Mouse (Mus musculus) erythroblast, embryonic 14.5 days (primary cell): Measurements from ENCODE around the gene Ythdf2. TPM values are rescaled to one million over a fixed set of nuclear protein-coding genes. Genes with fewer than 3 reads are reported as not detected.

Experiments
- H3K27me3 ChIP-seq: 2 replicates; pipeline ENCODE4 v1.6.1; 2012; ENCODE audit warnings: inconsistent platforms; ENCODE audit not compliant: control insufficient read depth
- H3K36me3 ChIP-seq: 2 replicates; pipeline ENCODE4 v1.6.1; 2012; ENCODE audit warnings: mild to moderate bottlenecking, inconsistent platforms; ENCODE audit not compliant: control insufficient read depth
- H3K4me1 ChIP-seq: 2 replicates; pipeline ENCODE4 v1.6.1; 2012; ENCODE audit warnings: inconsistent platforms; ENCODE audit not compliant: control insufficient read depth
- H3K4me3 ChIP-seq: replicated peaks from 2 replicates; pipeline ENCODE3; 2012; ENCODE audit warnings: moderate library complexity, mild to moderate bottlenecking, inconsistent platforms
- H3K9me3 ChIP-seq: 2 replicates; pipeline ENCODE4 v1.6.1; 2012; ENCODE audit warnings: low read length, inconsistent platforms, mixed read lengths; ENCODE audit not compliant: control insufficient read depth
- GATA1 ChIP-seq: IDR thresholded peaks from 2 replicates; pipeline ENCODE4 v1.6.1; 2012; ENCODE audit warnings: low read length, inconsistent platforms, mixed read lengths
- TAL1 ChIP-seq: IDR thresholded peaks from 3 replicates; pipeline ENCODE4 v1.6.1; 2012; ENCODE audit warnings: low read length, inconsistent platforms, mixed read lengths
- polyA plus RNA-seq: library from polyadenylated mRNA; stranded (reverse); fragments of >175 nt; gene quantifications from 2 replicates; pipeline ENCODE4 v1.2.3, GENCODE M21; 2012

Ythdf2 gene
- polyA plus RNA-seq, 1 experiment = 1.2 TPM

GRCm38 (mm10) chr4:132194373-132194772, 17.7 kb downstream of the Ythdf2 start:
- Histone ChIP-seq H3K27me3 (no peaks in the 10 kb centered on the region), H3K36me3 (peaks cover 83% of the 10 kb centered on the region), H3K4me3 (no peak overlapping the region), H3K9me3 (no peaks in the 10 kb centered on the region), H3K4me1 (peaks cover 29% of the 10 kb centered on the region)
- no peak for TF ChIP-seq GATA1
- TF ChIP-seq TAL1 = no peak

DNA sequence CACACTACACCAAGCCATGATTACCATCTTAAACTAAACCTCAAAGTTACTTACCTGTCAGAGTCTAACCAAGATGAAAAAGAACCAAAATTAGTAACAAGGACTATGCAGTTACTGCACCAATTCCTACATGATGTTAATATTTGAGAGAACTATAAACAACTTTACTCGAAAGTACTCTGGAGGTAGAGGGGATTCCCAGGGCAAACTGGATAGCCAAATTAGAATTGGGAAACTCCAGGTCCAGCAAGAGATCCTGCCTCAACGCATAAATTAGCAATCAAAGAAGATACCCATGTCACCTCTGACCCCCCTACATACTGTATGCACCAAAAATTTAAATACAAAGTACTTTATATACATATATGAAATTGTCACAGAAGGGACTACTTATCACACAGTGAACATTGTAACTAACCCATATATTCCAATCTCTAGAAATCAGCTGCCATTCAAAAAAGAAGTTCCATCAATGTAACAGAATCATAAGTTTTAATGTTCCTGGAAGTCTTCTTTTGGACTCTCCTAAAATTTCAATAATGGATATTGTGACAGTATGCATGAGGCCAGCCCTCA, 24.2 kb downstream of the Ythdf2 start:
- H3K36me3 ChIP-seq = peaks cover 87% of the 10 kb centered on the region

GRCm38 (mm10) chr4:132183162-132183561, 28.9 kb downstream of the Ythdf2 start:
- H3K9me3 ChIP-seq = no peaks in the 10 kb centered on the region
- TF ChIP-seq TAL1 (no peak), GATA1 (no peak)
- H3K4me3 ChIP-seq = no peak overlapping the region
- H3K36me3 ChIP-seq = peaks cover 69% of the 10 kb centered on the region
- H3K27me3 ChIP-seq = no peaks in the 10 kb centered on the region
- H3K4me1 ChIP-seq = peaks cover 3% of the 10 kb centered on the region

More for the DNA sequence above, 24.2 kb downstream of the Ythdf2 start:
- no peaks in the 10 kb centered on the region for H3K27me3 ChIP-seq
- H3K4me1 ChIP-seq = peaks cover 2% of the 10 kb centered on the region
- TF ChIP-seq GATA1 (no peak), TAL1 (no peak)
- no peak overlapping the region for H3K4me3 ChIP-seq
- no peaks in the 10 kb centered on the region for H3K9me3 ChIP-seq

DNA sequence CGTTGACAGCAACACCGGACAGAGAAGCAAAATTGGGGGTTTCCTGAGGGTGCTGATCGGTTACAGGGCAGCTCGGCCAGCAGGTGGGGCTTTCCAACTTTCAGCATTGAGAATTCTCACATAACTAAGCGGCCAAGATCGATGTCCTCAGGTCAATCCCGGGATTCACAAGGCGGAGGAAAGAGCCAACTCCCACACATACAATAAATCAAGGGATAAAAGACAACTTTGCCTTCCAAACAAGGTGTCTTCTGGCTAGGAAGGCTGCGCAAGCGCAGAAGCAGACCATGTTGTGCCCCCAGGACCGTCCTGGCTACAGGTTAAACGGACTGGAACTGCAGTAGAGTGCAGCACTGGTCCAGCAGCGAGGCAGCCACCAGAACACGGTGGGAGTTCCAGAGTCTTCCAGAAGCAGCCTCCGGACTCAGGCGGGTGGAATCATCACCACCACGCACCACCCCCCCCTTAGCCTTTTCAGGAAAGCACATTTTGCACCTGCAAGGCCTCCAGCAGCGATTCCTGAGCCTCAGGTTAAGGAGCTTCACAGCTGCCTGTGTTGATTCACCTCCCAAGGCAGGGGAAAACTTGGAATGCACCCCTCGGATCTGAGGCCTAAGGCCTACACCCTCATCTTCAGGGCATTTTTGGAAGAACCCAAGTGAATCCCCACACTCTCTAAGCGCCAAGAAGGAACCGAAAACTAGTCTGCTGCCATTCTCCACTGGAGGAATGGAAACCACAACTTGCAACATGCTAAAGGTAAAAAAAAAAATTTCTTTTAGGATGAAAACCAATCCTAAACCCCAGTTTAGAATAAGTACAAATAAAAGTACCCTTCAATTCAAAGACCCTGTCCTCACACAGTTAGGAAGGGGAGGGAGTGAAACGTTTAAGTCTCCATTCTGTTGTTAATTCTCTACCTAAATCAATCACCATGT, 30.1 kb downstream of the Ythdf2 start:
- Histone ChIP-seq H3K27me3 (no peaks in the 10 kb centered on the region; the same call in 1 of the 2 replicates), H3K9me3 (no peaks in the 10 kb centered on the region), H3K36me3 (peaks cover 58% of the 10 kb centered on the region), H3K4me3 (no peak overlapping the region), H3K4me1 (peaks cover 3% of the 10 kb centered on the region)
- no peak for TF ChIP-seq GATA1
- no peak for TF ChIP-seq TAL1

- Histone ChIP-seq H3K9me3 (no peaks in the 10 kb centered on the region), H3K4me3 (no peak overlapping the region), H3K27me3 (no peaks in the 10 kb centered on the region; the same call in 1 of the 2 replicates), H3K36me3 (peaks cover 47% of the 10 kb centered on the region), H3K4me1 (peaks cover 3% of the 10 kb centered on the region)
- TF ChIP-seq TAL1 (no peak), GATA1 (no peak)
Measured at GRCm38 (mm10) chr4:132180710-132181109, 31.4 kb downstream of the Ythdf2 start.

- Histone ChIP-seq H3K4me1 (peaks cover 3% of the 10 kb centered on the region), H3K9me3 (no peaks in the 10 kb centered on the region), H3K27me3 (peaks cover 3% of the 10 kb centered on the region), H3K36me3 (peaks cover 26% of the 10 kb centered on the region), H3K4me3 (no peak overlapping the region)
- TF ChIP-seq TAL1 (no peak), GATA1 (no peak)
Measured at GRCm38 (mm10) chr4:132178630-132179059, 33.5 kb downstream of the Ythdf2 start.

DNA sequence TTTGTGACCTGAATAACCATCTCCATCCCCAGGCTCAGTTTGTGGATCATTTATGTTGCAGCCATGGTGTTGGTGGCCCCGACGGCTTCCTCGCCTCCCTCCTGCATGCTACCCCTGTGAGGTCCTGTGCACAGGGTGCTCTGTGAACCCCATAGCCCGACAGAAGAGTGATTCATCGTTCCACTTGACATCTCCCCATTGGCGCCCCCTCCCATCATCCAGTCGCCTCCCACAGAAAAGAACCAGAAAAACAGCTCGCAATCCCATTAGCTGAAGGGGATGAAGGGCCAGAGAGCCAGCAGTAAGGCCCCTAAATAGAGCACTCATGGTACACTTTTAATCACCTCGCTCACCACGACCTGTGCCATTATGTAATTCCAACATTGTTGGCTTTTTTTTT, 35.6 kb downstream of the Ythdf2 start:
- no peak for TF ChIP-seq TAL1
- no peak for TF ChIP-seq GATA1
- H3K9me3 ChIP-seq = no peaks in the 10 kb centered on the region
- peaks cover 3% of the 10 kb centered on the region for H3K4me1 ChIP-seq
- no peak overlapping the region for H3K4me3 ChIP-seq
- peaks cover 7% of the 10 kb centered on the region for H3K36me3 ChIP-seq
- peaks cover 4% of the 10 kb centered on the region for H3K27me3 ChIP-seq

DNA sequence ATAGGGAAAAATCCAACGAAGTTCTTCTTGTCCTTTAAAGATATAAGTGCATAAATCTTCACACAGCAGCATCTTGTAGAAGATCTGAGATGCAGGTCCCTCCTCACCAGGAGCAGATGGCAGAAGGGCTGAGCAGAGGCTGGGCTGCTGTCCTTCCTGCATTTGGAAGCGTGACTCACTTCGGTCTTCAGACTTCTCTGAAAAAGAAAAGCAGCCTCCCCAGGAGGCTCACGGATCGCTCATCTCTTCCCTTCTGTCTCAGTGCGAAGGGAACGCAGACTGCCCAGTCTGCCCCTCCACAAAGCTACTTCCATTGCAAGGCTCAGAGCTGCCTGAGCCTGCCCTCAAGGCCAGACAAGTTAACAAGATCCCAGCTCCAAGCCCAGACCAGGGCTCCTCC, 41.2 kb downstream of the Ythdf2 start:
- H3K27me3 ChIP-seq = peaks cover 9% of the 10 kb centered on the region
- no peaks in the 10 kb centered on the region for H3K36me3 ChIP-seq
- no peaks in the 10 kb centered on the region for H3K9me3 ChIP-seq
- no peak for TF ChIP-seq TAL1
- no peak for TF ChIP-seq GATA1
- no peak overlapping the region for H3K4me3 ChIP-seq
- H3K4me1 ChIP-seq = no peaks in the 10 kb centered on the region

DNA sequence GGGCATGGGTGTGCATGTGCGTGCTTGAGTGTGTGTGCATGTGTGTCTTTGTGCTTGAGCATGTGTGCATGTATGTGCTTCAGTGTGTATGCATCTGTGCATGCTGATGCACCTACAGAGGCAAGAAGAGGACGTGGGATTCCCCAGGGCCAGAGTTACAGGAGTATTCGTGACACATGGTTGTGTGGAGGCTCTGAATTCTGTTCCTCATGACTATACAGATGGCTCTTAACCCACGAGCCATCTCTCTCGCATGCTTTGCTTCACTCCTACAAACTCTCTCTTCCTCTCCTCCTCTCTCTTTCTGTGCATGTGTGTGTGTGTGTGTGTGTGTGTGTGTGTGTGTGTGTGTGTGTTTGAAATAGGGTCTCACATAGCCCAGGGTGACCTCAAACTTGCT, 42.3 kb downstream of the Ythdf2 start:
- no peak overlapping the region for H3K4me3 ChIP-seq
- no peak for TF ChIP-seq GATA1
- TF ChIP-seq TAL1 = no peak
- H3K36me3 ChIP-seq = no peaks in the 10 kb centered on the region
- no peaks in the 10 kb centered on the region for H3K4me1 ChIP-seq
- no peaks in the 10 kb centered on the region for H3K9me3 ChIP-seq
- peaks cover 9% of the 10 kb centered on the region for H3K27me3 ChIP-seq

DNA sequence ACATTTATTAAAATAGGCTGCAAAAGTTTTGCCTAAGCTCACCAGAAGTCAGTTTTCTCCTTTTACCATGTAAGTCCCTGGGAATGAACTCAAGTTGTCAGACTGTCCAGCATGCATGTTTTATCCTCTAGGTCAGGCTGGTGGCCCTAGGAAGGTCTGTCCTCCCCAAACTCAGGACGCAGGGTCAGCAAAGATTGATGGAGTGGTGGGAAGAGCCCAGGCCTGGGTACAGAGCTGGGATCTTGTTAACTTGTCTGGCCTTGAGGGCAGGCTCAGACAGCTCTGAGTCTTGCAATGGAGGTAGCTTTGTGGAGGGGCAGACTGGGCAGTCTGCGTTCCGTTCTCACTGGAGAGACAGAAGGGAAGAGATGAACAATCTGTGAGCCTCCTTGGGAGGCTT, 42.8 kb downstream of the Ythdf2 start:
- Histone ChIP-seq H3K27me3 (peaks cover 9% of the 10 kb centered on the region), H3K4me3 (no peak overlapping the region), H3K4me1 (no peaks in the 10 kb centered on the region), H3K9me3 (no peaks in the 10 kb centered on the region), H3K36me3 (no peaks in the 10 kb centered on the region)
- no peak for TF ChIP-seq TAL1
- TF ChIP-seq GATA1 = no peak
